Mouse (Mus musculus) heart, adult 2 months (tissue): Measurements from ENCODE around the gene Ly6g6c.

Experiments
- CTCF ChIP-seq: fragments of 200-600 bp; IDR thresholded peaks from 2 replicates; pipeline ENCODE4 v1.8.1; 2022; ENCODE audit warnings: antibody characterized with exemption, mild to moderate bottlenecking, moderate library complexity
- EP300 ChIP-seq: fragments of 200-500 bp; IDR thresholded peaks from 2 replicates; pipeline ENCODE4 v1.6.1; 2011; ENCODE audit warnings: low read depth, low read length, control low read depth; ENCODE audit not compliant: insufficient read depth

DNA sequence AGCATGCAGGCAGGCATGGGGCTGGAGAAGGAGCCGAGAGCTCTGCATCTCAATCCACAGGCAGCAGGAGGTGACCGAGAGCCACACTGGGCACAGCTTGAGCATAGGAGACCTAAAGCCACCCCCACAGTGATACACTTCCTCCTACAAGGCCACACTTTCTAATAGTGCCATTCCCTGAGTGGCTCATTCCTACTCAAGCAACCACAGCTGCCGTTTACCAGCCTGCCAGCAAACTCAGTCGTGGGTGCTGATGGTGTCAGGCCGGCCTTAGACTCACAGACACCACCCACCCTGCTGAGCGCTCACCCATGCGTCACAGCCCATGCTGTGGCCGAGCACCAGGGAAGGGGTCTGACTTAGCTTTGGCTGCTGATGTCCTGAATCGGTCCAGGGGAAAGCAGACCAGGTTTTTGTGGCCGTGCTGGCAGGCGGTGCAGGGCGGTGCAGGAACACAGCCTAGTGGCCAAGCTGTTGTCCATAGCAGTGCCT, 32.0 kb downstream of the Ly6g6c start:
- TF ChIP-seq CTCF: peak; percentile 39
- no peak for TF ChIP-seq EP300
